Mouse (Mus musculus) E14TG2a.4 (cell line): ENCODE measurements around the gene Emc8.

Experiments used
- CTCF ChIP-seq: conservative IDR thresholded peaks from 2 replicates; pipeline ENCODE4 v1.5.1; 2014; ENCODE audit warnings: low read length
- NANOG ChIP-seq: IDR thresholded peaks from 2 replicates; pipeline ENCODE4 v1.6.1; 2014; ENCODE audit warnings: borderline replicate concordance, low read length, mixed read lengths

DNA sequence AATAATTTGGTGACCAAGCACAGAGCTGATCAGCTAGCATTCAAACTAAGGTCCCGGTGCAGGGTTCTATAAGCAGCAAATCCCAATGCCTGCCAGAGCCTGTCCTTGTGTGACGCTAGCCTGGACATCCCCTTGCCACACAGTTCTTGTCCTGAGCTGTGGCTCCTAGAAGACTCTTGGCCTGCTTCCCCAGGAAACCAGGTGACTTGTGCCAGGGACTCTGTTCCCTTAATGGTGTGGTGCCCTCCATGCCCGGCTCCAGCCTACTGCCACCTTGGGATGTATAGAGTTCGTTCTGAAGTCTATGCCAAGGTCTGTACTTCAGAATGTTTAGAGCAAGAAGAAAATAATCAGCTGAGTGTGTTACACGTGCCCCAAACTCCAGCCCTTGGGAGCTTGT lies 18.2 kb upstream of the Emc8 start:
- TF ChIP-seq CTCF (no peak), NANOG (no peak)
